Mouse (Mus musculus) natural killer cell, adult 2 months (primary cell): ENCODE measurements at regions not wholly inside any gene's neighbourhood (a gene's known extent, or its start where the extent isn't known, plus 50 kb on each side); places are given as distances from the start of the nearest gene placed in this dataset.
"Not testable (repeated sequence)": the region's sequence is repeated elsewhere in the genome, so short reads cannot be mapped to it uniquely, and the experiment has no call there.

ENCODE experiments used
- DNase-seq, 2 experiments: peaks; one replicate each; pipeline ENCODE4 v3.0.0; 2022; ENCODE audit warnings: low spot score in 2 of 2

DNA sequence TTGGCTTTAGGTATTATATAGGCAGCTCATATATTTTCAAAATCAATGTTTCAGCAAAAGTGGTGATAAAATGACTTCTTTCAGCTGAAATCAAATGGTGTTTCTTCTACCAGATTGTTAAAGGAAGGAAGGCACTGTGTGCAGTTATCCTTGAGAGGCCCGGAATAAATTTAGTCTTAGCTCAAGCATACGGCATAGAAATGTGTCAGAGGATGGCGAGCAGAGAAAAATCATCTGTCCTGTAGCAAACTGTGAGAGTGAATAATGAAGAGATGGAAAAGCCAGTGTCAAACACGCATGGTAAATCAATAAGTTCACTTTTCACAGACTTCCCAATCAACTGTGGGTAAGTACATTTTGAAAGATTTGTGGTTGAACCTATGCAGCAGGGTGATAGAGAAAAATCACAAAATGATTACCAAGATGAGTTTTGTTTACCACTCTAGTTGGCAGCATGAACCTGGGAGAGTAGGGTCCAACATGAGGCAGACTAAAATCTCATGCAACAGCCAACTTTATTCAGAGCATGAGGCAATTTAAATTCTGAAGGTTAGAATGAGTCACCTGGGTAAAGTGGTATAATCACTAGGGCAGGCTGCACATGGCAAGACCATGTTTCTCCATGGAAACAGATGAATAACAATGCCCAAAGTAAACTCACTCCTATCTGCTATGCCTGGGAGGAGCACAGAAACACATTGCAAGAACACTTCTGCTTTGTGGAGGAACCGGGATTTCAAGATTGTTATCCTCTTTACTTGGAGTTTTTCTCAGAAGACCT, 55.7 kb downstream of the AI429214 start:
- DNase-seq: no peak

DNA sequence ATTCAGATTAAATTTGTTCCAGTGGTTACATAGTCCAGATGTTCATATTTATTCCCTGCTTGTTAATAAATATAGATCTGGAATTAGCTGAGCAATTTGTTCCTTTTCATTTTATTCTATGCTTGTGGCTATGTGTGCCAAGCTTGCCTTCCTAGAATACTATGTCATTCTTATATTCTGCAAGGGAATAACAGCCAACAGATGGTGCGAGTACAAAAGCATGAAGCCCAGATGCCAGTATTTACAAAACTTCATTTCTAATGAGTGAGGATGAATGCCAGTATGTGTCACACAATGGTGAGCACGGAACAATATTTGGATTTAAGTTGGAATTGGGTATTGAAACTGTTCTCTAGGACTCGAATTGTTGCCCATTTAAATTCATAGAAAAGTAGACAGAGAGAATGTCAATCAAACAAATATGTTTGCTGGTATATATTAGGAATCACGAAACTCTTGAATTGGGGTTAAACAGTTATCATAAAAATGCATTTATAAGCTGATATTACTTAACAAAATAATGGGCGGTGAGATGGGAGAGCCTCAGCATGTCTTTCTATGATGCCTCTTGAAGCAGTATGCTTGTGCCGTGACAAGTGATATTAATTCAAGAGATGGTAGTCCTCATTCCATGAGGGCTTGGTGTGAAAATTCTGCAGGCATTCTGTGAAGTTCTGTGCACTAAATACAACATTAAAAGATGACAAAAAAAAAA, 56.7 kb downstream of the AI429214 start:
- no peak for DNase-seq

DNA sequence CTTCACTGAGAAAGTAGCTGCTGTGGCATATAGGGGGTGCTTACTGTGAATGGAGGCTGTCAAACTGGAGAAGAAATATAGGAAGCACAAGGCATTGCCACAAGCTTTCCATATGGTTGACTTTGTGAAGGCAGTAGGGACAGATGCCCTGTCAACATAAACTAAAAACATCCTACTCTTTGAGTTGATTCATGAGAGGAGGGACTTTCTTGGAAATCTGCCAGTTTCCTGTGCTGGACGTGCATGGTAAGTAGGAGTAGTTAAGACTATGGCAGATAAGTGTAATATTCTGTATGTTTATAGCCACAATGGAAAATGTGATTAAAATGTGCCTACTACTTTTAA, 57.3 kb downstream of the AI429214 start:
- DNase-seq: no peak

DNA sequence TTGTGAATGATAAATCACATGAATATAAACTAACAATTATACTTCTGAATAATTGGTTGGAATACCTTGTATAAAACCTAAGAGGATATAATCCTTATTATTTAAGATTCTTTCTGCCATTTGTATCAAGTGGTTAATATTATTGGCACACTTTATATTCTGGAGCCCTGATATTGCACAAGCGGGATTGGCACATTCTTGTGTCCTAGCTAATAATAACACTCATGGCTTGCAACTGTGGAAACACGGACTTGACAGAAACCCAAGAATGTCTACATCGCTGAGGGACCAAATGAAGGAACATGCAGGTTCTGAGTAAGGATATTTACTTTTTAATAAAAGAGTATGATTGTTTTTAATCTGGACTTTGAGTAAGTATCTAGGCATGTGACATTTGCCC, 63.0 kb downstream of the AI429214 start:
- no peak for DNase-seq

DNA sequence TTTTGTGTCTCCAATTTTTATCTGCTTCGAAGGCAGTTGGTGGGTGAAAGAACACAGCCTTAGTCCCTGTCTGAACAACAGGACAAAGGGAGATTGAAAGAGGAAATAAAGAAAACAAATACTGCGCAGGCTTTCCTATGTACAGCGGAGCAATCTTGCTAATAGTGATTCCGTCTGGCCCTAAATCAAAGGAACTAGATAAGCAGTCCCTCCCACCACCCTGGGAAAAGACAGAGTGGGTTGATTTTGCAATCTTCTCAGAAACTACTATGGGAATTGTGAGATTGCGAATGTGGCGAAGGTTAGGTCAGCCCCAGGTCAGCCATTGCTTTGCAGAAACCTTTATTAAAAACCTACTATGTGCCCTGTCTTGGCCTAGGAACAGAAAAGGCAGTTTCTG, 65.0 kb downstream of the AI429214 start:
- DNase-seq: no peak

DNA sequence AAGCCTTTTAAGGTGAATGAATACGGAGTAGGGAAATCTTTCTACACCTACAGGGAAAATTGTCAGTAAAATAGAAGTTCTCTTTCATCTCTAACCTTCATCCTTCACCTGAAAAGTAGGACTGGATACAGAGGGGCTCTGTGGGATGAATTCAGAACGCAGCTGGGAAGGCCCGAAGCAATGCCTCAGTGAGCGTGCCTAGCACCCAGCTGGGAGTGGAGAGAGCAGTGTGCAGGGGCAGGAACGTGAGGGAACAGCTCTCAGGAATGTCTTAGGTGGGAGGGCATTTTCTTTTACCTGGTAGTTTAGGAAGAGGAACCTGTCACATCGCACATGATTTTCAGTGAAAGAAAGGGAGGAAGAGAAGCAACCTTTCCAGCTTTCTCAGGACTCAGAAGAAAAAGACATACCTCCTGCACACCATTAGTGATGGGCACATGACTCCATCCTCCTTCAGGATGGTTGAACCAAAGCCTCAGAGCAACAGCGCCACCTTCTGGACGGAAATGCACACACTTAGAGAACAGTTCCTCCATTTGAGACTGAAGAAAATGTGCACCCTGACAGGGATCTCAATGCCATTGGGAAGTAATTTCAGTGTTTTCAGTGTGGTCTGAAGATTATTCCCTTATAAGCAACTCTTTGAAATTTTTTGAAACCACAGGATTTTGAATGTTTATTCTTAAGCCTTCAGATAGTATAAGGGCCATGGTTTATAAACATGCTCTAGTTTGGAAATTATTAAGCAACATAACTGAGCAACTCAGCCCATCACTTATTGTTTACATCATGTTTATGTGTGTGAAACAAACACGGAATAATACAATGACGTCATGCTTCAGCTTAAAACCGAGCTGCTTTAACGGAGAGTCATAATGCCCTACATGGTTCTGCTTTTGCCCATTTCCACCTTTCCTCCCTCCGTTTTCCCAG, 68.9 kb downstream of the AI429214 start:
- DNase-seq: no peak

DNA sequence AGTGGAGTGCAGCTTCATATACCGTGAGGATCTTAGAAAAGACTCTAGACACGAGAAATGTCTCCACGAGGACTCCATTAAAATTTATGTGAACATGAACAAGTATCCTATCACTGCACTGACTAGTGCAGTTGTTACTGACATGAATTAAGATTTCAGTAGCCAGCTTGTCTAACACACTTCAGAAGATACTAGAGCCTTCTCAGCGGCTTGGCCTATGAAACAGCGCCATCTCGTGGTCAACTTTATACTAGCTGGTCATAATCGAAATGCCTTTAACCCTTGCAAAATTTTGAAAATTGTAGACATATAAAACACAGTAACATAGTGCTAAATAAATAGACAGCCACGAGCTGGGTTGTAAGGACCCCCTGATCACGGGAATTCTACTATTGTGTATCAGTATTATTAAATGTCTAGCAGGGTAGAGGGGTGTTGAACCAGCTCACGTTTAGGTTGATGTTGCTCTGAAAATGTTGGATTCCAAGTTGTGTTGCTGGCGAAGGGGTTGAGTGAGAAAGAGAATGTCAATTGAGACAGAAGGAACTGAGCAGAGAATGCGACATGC, 70.4 kb downstream of the AI429214 start:
- peak; percentile 1 to 2 for DNase-seq

DNA sequence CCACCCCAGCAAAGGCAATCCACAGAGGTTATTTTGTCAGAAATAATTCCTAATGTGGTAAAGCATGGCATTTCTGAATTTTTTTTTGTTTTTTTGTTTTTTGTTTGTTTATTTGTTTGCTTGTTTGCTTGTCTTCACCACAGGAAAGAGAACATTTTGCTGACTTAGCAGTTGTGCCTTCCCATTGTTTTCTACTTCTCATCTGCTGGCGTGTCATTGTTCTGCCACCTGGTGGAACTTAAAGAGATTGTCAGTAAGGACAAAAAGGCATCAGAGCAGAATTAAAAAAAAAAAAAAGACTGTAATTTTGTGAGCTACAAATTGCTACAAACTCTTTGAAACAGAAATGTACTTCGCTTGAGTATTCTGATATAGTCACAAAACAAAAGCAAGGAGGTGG, 79.5 kb downstream of the AI429214 start:
- no peak for DNase-seq

DNA sequence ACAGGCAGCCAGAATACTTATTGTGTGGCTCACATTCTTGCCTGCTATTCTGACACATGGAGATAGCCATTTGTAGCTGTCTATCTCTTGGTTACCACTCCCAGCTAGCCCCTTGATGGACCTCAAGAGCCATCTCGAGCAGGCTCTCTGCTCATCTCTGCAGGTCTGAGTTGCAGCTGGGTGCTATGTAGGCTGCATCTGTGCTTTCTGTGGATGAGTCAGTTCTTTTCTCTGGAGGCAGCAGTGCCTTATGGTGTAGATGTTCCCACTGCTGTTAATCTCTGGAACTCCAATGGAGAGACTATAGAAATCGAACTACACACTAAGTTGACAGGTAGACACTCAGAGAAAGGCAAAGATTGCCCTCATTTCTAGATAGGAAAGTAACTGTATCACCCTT, 106.3 kb downstream of the AI429214 start:
- DNase-seq: no peak

DNA sequence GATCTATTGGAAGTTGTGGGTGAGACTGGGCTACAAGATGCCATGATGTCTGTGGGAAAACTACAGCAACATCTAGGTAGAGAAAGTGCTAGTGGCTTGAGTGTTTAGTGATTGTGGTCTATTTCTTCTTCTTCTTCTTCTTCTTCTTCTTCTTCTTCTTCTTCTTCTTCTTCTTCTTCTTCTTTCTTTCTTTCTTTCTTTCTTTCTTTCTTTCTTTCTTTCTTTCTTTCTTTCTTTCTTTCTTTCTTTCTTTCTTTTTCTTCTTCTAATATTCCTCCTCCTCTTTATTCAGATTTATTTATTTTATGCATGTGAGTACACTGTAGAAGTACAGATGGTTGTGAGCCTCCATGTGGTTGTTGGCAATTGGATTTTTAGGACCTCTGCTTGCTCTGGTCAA, 119.0 kb downstream of the AI429214 start:
- not testable (repeated sequence) for DNase-seq

DNA sequence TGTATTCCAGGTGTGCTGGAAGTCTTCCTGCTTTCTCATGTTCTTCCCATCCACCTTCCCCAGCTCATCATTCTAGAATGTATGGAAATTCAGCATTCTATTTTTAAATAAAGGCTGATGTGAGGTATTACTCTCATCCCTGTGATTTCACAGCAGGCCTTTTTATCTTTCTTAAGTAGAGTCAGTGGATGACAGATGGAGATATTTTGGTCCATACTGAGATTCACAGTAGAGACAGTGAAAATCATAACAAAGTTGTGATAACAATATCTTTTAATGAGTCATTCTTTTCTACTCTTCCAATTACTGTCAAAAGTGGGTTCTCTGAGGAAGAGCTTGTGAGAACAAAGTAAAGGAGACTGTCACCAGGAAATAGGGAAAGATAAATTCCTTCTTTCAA, 132.4 kb downstream of the AI429214 start:
- no peak for DNase-seq

DNA sequence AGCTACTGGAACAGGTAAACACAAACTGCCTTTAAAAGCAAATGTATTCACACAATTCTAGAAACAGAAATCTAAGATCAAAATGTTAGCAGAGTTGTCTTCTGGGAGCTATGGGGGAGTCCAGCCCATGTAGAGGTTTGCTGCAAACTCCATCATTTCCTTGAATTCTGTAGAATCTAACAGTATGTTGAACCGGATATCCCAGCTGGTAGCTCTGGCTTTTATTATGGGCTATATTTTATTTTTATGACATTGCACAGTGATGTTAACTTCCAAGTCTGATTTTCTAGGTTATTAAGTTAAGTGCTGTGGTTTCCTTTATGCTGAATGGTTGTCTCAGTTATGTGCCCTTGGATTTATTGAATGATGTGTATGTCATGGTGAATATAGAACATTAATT, 136.3 kb downstream of the AI429214 start:
- DNase-seq: no peak

DNA sequence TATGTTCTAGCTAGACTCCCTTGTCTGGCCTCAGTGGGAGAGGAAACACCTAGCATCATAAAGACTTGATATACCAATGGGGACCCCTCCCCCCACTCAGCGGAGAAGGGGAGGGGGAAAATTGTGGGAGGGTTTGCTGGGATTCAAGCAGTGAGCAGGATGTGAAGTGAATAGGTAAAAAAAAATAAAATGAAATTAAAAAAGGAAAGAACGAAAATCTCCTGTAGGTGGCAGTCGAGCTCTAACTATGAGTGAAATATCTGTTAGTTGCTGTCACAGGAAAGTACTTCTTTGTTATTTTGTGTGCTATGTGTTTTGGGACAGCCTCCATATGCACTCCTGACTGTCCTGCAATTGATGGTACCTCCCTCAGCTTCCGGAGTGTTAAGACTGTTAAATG, 138.6 kb downstream of the AI429214 start:
- no peak for DNase-seq

DNA sequence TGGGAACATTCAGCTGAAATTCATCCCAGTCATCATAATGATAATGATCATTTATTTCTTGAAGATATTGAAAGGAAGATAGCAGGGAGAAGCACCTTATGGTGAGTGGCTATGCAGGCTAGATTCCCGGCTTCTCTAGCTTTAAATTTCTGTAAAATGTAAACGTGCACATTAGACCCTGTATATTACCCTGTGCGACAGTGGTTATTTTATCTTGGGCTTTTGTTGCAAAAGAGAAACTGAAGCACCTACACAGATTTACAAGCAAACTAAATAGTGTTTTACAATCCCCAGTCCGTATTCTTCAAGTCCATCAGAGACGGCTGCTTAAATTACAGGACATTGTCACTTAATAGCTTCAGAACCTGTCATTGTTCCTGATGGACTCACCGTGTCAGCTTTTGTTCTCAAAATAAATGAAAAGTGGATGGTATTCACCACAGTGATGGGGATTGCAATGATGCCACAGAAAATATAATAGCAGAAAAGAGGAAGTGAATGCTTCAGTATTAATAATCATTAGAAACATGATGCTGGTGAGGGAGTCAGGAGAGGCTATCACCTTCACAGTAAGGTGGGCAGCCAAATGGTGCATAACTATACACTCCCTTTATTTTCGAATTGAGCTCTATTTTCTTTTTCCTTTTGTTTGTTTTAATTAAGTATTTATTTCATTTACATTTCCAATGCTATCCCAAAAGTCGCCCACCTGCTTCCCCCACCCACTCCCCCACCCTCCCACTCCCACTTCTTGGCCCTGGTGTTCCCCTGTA, 141.0 kb downstream of the AI429214 start:
- no peak for DNase-seq

DNA sequence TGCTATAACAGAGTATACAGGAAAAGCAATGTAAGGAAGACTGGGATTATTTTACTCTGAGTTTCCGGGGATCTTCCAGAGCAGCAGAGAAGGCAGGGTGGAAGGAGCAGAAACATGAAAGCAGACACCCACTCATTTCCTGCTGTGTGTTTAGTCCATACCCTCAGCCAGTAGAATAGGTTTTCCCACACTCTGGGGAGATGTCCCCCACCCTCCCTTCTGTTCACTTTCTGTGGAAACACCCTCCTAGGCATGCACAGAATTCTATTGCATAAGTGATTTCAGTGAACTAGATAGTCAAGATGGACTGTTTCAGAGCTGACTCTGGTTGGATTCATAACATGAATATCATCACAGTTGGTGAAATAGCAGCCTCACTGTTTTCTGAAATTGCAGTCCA, 156.9 kb downstream of the AI429214 start:
- no peak for DNase-seq

DNA sequence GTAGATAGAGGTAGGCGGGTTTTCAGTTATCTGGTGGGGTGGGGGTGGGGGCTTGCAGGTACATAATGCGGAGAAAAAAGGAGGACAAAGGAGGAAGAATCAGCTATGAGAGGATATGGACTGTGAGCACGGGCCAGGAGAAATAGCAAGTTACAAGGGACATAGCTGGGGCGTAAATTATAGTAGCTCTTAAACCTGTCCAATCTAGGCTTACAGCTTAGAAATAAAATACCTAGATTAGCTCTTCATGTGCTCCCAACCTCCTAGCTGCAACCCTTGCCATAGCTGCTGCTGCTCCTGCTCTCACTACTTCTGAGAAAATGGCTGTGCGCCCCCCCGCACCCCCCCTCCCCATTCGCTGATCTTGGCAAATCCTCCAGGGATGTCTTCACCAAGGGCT, 161.0 kb downstream of the AI429214 start:
- no peak for DNase-seq

DNA sequence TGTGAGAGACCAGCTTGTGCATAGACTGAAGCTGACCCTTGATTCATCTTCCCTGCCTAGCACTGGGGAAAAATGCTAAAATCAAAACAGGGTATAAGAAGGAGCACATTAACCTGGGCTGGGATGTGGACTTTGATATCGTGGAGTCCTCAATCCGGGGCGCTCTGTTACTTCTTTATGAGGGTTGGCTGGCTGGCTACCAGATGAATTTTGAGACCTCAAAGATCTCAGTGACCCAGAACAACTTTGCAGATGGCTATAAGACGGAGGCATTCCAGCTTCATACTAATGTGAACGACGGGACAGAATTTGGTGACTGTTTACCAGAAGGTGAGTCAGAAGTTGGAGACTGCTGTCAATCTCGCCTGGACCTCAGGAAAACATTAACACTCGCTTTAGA, 161.5 kb downstream of the AI429214 start:
- no peak for DNase-seq

DNA sequence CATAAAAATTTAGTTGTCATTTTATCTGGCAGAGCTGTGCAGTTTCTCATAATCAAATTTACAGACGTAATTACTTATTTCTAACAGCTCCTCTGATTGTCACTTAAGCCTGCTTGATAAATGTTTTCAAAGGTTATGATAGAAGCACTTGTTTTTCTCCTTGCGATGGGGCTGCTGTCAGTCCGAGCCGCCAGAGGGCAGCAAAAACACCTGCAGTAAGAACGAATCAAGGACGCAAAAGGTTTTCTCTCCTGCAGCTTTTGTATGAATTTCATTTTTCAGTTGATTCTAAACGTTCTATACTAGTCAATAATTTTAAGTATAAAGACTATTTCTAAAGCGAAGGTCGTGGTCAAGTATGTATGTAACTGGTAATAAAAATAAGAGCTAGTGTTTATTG, 166.1 kb downstream of the AI429214 start:
- no peak for DNase-seq

DNA sequence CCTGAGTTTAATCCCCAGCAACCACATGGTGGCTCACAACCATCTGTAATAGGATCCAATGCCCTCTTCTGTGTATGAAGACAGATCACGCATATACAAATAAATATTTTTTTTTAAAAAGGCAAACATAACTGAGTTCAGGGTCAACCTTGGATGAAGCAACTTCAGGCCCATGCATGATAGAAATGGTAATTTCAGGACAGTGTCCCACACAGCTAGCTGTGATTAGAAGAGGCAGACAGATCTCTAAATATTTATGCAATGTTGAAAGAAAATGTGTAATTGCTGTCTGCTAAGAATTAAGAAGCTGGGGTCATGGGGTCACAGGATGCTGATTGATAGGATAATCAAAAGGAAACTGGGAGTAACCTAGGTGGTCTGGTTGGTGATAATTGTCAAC, 203.5 kb downstream of the AI429214 start:
- no peak for DNase-seq

DNA sequence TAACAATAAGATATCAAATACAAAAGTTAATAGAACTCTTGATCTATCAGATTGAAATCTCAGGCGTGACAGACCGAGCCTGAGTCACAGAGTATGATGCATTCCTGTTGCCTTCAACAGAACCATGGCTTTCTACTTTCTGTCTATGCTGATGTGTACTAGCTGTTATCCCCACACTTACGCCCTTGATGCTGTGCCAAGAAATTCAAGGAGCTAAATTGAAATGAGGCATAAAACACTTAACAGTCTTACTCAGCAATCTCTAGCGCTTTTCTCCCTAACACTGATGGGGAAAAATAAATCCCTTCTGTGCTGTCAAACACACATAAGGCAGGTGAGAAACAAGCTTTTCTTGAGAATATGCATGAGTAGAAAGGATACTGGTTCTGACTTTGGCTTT, 222.5 kb downstream of the AI429214 start:
- DNase-seq: no peak

DNA sequence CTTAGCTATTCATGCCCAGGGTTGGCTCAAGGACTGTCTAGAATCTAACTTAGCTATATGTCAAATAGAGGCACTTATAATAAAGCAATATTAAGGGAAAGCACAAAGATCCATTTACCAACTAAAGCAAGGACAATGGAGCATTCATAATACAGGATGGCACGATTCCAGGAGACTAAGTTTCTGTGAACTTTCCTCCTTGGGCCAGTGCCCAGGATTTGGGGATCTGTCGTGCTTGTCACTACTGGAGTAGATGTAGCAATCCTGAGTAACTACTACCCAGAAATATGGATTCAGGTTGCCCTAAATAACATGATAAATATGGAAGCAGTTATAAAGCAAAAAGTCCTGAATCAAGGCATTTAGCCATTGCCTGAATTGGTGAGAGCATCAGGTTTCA, 233.7 kb downstream of the AI429214 start:
- no peak for DNase-seq
